Mouse (Mus musculus): ENCODE data around the gene Chchd1. TPM values are rescaled to one million over a fixed set of nuclear protein-coding genes. Genes with fewer than 3 reads are reported as not detected.

The Chchd1 gene
- total and polyA plus RNA-seq, 2 experiments from 2014 or later, result 147 to 188 TPM

DNA sequence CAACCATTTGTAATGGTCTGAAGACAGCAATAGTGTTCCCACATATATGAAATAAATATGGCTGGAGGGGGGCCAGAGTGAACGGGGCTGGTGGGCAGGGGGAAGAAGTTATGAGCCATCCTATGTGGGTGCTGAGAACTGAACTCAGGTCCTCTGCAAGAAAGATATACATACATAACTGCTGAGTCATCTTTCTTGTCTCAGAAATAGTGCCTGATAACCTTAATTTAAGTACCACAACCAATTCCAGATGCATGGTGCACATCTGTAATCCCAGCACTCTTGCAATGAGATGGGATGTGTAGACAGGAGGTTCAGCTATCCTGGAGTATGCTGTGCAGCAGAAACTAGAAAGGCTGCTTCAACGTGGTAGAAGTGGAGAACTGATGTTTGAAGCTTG lies 21.1 kb upstream of the Chchd1 start:
- H3K27ac ChIP-seq, result no peak overlapping the region
- H3K9ac ChIP-seq (replicated peaks; ENCODE audit: low read length), result no peak overlapping the region
- no peaks in the 10 kb centered on the region for H3K27me3 ChIP-seq (ENCODE audit: insufficient read depth, low read length)
- H3K36me3 ChIP-seq (ENCODE audit: insufficient read depth, low read length), result peaks cover 65% of the 10 kb centered on the region
- H3K4me3 ChIP-seq (ENCODE audit: low read length), result no peak overlapping the region
- TF ChIP-seq CTCF (IDR thresholded peaks at IDR 0.05; ENCODE audit: low read depth), result no peak
- no peak for ATAC-seq
- H3K4me1 ChIP-seq (ENCODE audit: insufficient read depth, low read length), result no peaks in the 10 kb centered on the region
- H3K9me3 ChIP-seq (ENCODE audit: low read length), result no peaks in the 10 kb centered on the region
- 87% methylated on average over 2 of the region's 2 CpGs for WGBS
- DNase-seq (ENCODE audit: low spot score), result no peak
- H3K4me2 ChIP-seq (ENCODE audit: low read depth, low read length), result no peak overlapping the region

DNA sequence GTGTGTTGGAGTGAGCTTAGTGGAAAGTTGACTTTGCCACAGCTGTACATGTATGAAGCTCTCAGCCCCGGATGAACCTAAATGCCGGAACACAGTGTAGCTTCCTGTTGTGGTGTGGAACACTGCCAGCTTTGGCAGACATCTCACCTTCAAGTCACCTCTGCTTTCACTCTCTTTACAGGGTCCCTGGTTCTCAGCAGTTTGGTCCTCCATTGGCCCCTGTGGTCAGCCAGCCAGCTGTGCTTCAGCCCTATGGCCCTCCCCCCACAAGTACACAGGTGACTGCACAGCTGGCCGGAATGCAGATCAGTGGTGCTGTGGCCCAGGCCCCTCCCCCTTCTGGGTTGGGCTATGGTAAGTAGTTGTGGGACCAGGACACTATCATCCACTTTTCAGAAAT lies 20.3 kb upstream of the Chchd1 start:
- H3K27ac ChIP-seq, result no peak overlapping the region
- no peak overlapping the region for H3K4me2 ChIP-seq (ENCODE audit: low read depth, low read length)
- no peak for TF ChIP-seq CTCF (IDR thresholded peaks at IDR 0.05; ENCODE audit: low read depth)
- no peaks in the 10 kb centered on the region for H3K9me3 ChIP-seq (ENCODE audit: low read length)
- no peak overlapping the region for H3K4me3 ChIP-seq (ENCODE audit: low read length)
- DNase-seq (ENCODE audit: low spot score) (no peak), ATAC-seq (no peak)
- no peak overlapping the region for H3K9ac ChIP-seq (replicated peaks; ENCODE audit: low read length)
- peaks cover 65% of the 10 kb centered on the region for H3K36me3 ChIP-seq (ENCODE audit: insufficient read depth, low read length)
- 61% methylated on average over 3 of the region's 3 CpGs for WGBS
- no peaks in the 10 kb centered on the region for H3K27me3 ChIP-seq (ENCODE audit: insufficient read depth, low read length)
- H3K4me1 ChIP-seq (ENCODE audit: insufficient read depth, low read length), result no peaks in the 10 kb centered on the region

DNA sequence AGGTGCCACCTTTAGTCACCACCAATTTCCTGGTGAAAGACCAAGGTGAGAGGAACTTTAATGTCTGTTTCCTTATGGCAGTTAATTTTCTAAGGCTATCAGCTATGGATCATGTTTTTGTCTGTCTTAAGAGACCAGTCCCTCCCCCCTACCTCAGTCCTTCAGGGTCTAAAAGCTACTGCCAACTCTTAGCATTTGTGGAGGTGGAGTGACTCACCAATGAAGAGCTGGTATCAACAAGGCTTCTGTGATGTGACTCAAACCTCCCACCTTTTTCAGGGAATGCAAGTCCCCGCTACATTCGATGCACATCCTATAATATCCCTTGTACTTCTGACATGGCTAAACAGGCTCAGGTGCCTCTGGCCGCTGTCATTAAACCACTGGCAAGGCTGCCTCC lies 16.2 kb upstream of the Chchd1 start:
- Histone ChIP-seq H3K9ac (replicated peaks; ENCODE audit: low read length) (0 out of 2 replicates have a peak overlapping the region, but pooled peaks have one; percentile 1), H3K9me3 (ENCODE audit: low read length) (no peaks in the 10 kb centered on the region), H3K4me2 (ENCODE audit: low read depth, low read length) (no peak overlapping the region), H3K36me3 (ENCODE audit: insufficient read depth, low read length) (peaks cover 82% of the 10 kb centered on the region), H3K27ac (no peak overlapping the region), H3K27me3 (ENCODE audit: insufficient read depth, low read length) (no peaks in the 10 kb centered on the region), H3K4me3 (ENCODE audit: low read length) (no peak overlapping the region), H3K4me1 (ENCODE audit: insufficient read depth, low read length) (no peaks in the 10 kb centered on the region)
- TF ChIP-seq CTCF (IDR thresholded peaks at IDR 0.05; ENCODE audit: low read depth), result no peak
- WGBS, result 98% methylated on average over 3 of the region's 3 CpGs
- ATAC-seq (no peak), DNase-seq (ENCODE audit: low spot score) (no peak)

DNA sequence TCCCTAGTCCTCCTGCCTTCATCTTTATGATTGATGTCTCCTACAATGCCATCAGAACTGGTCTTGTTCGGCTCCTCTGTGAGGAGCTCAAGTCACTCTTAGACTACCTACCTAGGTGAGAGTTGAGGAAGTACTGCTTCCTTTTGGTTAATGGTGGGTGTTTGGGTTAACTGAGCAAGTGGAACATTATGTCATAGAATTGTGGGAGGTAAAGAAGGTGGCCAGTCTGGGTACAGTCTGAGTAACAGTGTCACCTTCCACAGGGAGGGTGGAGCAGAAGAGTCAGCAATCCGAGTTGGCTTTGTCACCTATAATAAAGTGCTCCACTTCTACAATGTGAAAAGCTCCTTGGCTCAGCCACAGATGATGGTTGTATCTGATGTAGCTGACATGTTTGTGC lies 13.8 kb upstream of the Chchd1 start:
- Histone ChIP-seq H3K36me3 (ENCODE audit: insufficient read depth, low read length) (peaks cover 85% of the 10 kb centered on the region), H3K9me3 (ENCODE audit: low read length) (no peaks in the 10 kb centered on the region), H3K4me2 (ENCODE audit: low read depth, low read length) (no peak overlapping the region), H3K4me1 (ENCODE audit: insufficient read depth, low read length) (no peaks in the 10 kb centered on the region), H3K4me3 (ENCODE audit: low read length) (no peak overlapping the region), H3K9ac (replicated peaks; ENCODE audit: low read length) (no peak overlapping the region), H3K27ac (no peak overlapping the region), H3K27me3 (ENCODE audit: insufficient read depth, low read length) (no peaks in the 10 kb centered on the region)
- no peak for DNase-seq (ENCODE audit: low spot score)
- no peak for TF ChIP-seq CTCF (IDR thresholded peaks at IDR 0.05; ENCODE audit: low read depth)
- ATAC-seq, result no peak
- WGBS, result 95% methylated on average over 2 of the region's 2 CpGs

DNA sequence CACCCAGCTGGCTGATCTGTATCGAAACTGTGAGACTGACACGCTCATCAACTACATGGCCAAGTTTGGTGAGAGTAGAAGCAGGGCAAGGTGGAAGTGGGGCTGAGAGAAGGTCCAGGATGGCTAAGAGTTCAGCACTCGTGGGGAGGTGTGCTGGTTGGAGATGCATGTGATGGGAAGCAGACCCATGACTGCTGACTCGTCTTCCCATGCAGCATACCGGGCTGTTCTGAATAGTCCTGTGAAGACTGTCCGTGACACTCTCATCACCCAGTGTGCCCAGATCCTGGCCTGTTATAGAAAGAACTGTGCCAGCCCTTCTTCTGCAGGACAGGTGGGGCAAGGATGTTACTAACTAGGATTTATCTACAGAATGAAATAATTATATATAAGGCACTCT lies 11.0 kb upstream of the Chchd1 start:
- Histone ChIP-seq H3K4me1 (ENCODE audit: insufficient read depth, low read length) (peaks cover 10% of the 10 kb centered on the region), H3K27ac (no peak overlapping the region), H3K9ac (replicated peaks; ENCODE audit: low read length) (no peak overlapping the region), H3K4me3 (ENCODE audit: low read length) (no peak overlapping the region), H3K27me3 (ENCODE audit: insufficient read depth, low read length) (no peaks in the 10 kb centered on the region), H3K4me2 (ENCODE audit: low read depth, low read length) (no peak overlapping the region), H3K36me3 (ENCODE audit: insufficient read depth, low read length) (peaks cover 63% of the 10 kb centered on the region), H3K9me3 (ENCODE audit: low read length) (no peaks in the 10 kb centered on the region)
- WGBS, result 90% methylated on average over 6 of the region's 6 CpGs
- DNase-seq (ENCODE audit: low spot score), result no peak
- TF ChIP-seq CTCF (IDR thresholded peaks at IDR 0.05; ENCODE audit: low read depth), result no peak
- ATAC-seq, result no peak

DNA sequence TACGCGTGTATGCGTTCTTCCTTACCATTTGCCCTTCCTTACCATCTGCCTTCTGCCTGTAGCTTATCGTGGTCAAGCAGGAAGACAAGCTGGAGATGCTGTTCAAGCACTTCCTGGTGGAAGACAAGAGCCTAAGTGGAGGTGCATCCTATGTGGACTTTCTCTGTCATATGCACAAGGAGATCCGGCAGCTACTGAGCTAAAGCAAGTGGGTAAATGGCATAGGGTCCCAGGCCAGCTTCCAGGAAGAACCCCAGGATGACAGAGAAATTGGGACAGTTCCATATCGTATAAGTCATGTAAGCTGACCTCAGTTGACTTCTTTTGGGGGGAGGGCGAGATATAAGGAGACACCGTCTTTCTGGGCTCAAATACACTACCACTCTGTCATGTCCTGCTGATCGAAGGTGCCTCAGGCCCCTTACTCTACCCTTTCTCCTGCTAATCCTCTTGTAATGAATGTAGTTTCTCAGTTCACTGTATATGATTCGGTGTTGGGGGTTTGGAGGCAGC lies 9.2 kb upstream of the Chchd1 start:
- Histone ChIP-seq H3K4me3 (ENCODE audit: low read length) (no peak overlapping the region), H3K27me3 (ENCODE audit: insufficient read depth, low read length) (no peaks in the 10 kb centered on the region), H3K4me1 (ENCODE audit: insufficient read depth, low read length) (peaks cover 12% of the 10 kb centered on the region), H3K36me3 (ENCODE audit: insufficient read depth, low read length) (peaks cover 48% of the 10 kb centered on the region), H3K27ac (no peak overlapping the region), H3K4me2 (ENCODE audit: low read depth, low read length) (no peak overlapping the region), H3K9ac (replicated peaks; ENCODE audit: low read length) (no peak overlapping the region), H3K9me3 (ENCODE audit: low read length) (no peaks in the 10 kb centered on the region)
- TF ChIP-seq CTCF (IDR thresholded peaks at IDR 0.05; ENCODE audit: low read depth), result no peak
- 92% methylated on average over 10 of the region's 10 CpGs for WGBS
- DNase-seq (ENCODE audit: low spot score) (no peak), ATAC-seq (no peak)

DNA sequence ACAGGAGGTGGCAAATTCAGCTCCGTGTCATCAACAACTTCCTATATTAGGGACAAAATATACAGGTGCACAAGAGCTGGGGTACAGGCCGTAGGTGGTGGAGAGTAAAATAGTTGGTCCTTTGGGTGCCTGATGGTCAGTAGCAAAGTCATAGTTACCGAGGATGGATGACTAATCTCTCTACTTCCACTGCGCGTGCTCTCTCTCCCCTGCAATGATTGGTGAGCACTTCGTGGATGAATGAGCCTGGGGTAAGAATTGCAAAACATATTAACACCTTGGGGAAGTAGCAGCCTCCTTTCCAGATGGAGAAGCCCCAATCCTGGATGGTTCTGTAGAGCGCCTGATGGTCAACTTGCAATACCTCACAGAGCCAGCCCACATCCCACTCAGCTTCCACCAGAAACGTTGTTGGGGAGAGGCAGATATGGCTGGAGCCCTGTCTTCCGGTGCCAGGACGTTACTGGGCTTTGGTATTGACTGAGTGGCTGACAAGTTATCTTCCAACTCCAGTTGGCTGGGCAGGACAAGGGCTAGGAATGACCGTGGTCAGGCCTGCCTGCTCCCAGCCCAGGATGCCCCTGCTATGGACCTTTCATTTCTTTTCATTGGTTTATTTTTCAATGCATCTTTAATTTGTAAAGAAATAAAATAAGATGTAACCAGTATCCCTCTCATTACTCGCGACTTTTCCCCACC lies 8.5 kb upstream of the Chchd1 start:
- H3K4me2 ChIP-seq (ENCODE audit: low read depth, low read length), result peak overlapping the region; percentile 82
- H3K36me3 ChIP-seq (ENCODE audit: insufficient read depth, low read length), result peaks cover 41% of the 10 kb centered on the region
- DNase-seq (ENCODE audit: low spot score) (no peak), ATAC-seq (peak; percentile 41; the same call in 1 of the 2 replicates)
- peak overlapping the region; percentile 73 for H3K4me3 ChIP-seq (ENCODE audit: low read length)
- TF ChIP-seq CTCF (IDR thresholded peaks at IDR 0.05; ENCODE audit: low read depth), result 0 out of 2 replicates have a peak, but pooled peaks have one; percentile 1
- peaks cover 12% of the 10 kb centered on the region for H3K4me1 ChIP-seq (ENCODE audit: insufficient read depth, low read length)
- no peaks in the 10 kb centered on the region for H3K27me3 ChIP-seq (ENCODE audit: insufficient read depth, low read length)
- H3K9ac ChIP-seq (replicated peaks; ENCODE audit: low read length), result peak overlapping the region; percentile 78
- WGBS, result 46% methylated on average over 13 of the region's 13 CpGs
- H3K27ac ChIP-seq, result peak overlapping the region; percentile 98
- H3K9me3 ChIP-seq (ENCODE audit: low read length), result no peaks in the 10 kb centered on the region
